Mouse (Mus musculus) lung, embryonic 14.5 days (tissue): ENCODE data around the gene Cfd. TPM values are rescaled to one million over a fixed set of nuclear protein-coding genes. Genes with fewer than 3 reads are reported as not detected.
A peak's percentile ranks its signal among the peaks of the same experiment; 100 is the strongest.

ENCODE experiments used
- ATAC-seq: fragments of 200-750 bp; cut with Nextera tagmentation; 2 replicates; pipeline ENCODE4 v1.8.0; 2017; ENCODE audit warnings: mild to moderate bottlenecking, moderate TSS enrichment, moderate library complexity; ENCODE audit not compliant: insufficient read depth
- DNase-seq: peaks from one replicate; pipeline ENCODE4 v3.0.0-alpha.2; 2015
- H3K27ac ChIP-seq: fragments of 300-500 bp; sonication (generic); 2 replicates; pipeline ENCODE4 v1.5.1; 2014; ENCODE audit warnings: low read depth, mild to moderate bottlenecking, moderate library complexity
- H3K27me3 ChIP-seq: fragments of 300-500 bp; sonication (generic); 2 replicates; pipeline ENCODE4 v1.6.1; 2014; ENCODE audit warnings: low read length, control low read depth; ENCODE audit not compliant: insufficient read depth
- H3K36me3 ChIP-seq: fragments of 300-500 bp; sonication (generic); 2 replicates; pipeline ENCODE4 v1.6.1; 2014; ENCODE audit warnings: control low read depth; ENCODE audit not compliant: insufficient read depth
- H3K4me1 ChIP-seq: fragments of 300-500 bp; sonication (generic); 2 replicates; pipeline ENCODE4 v1.6.1; 2014; ENCODE audit warnings: antibody characterized with exemption, control low read depth; ENCODE audit not compliant: insufficient read depth
- H3K4me2 ChIP-seq: fragments of 300-500 bp; sonication (generic); 2 replicates; pipeline ENCODE4 v1.6.1; 2014; ENCODE audit warnings: mild to moderate bottlenecking
- H3K4me3 ChIP-seq: fragments of 300-500 bp; sonication (generic); 2 replicates; pipeline ENCODE4 v1.5.1; 2014; ENCODE audit warnings: low read depth, low read length
- H3K9ac ChIP-seq: fragments of 300-500 bp; sonication (generic); 2 replicates; pipeline ENCODE4 v1.6.1; 2014
- H3K9me3 ChIP-seq: fragments of 300-500 bp; sonication (generic); 2 replicates; pipeline ENCODE4 v1.6.1; 2016; ENCODE audit warnings: low read depth, low read length, control low read depth
- CTCF ChIP-seq: IDR thresholded peaks from 2 replicates; pipeline ENCODE4 v1.5.1; 2016; ENCODE audit warnings: antibody characterized with exemption, low read depth
- WGBS: fragments of 180-500 bp; shearing (Covaris S2); extraction: QIAGEN DNeasy Blood & Tissue Kit; methylation state at CpG from one replicate; pipeline ENCODE4 v1.1.7; 2014; 5-methylcytosine and 5-hydroxymethylcytosine counted together
- polyA plus RNA-seq: library from polyadenylated mRNA; unstranded; fragments of >200 nt; fragmentation: Nextera tagmentation; extraction: Ambion mirVana; gene quantifications from 2 replicates; pipeline ENCODE4 v1.2.1, GENCODE M21; 2014

Cfd gene
- polyA plus RNA-seq, 1 experiment from 2014 or later, result not detected

DNA sequence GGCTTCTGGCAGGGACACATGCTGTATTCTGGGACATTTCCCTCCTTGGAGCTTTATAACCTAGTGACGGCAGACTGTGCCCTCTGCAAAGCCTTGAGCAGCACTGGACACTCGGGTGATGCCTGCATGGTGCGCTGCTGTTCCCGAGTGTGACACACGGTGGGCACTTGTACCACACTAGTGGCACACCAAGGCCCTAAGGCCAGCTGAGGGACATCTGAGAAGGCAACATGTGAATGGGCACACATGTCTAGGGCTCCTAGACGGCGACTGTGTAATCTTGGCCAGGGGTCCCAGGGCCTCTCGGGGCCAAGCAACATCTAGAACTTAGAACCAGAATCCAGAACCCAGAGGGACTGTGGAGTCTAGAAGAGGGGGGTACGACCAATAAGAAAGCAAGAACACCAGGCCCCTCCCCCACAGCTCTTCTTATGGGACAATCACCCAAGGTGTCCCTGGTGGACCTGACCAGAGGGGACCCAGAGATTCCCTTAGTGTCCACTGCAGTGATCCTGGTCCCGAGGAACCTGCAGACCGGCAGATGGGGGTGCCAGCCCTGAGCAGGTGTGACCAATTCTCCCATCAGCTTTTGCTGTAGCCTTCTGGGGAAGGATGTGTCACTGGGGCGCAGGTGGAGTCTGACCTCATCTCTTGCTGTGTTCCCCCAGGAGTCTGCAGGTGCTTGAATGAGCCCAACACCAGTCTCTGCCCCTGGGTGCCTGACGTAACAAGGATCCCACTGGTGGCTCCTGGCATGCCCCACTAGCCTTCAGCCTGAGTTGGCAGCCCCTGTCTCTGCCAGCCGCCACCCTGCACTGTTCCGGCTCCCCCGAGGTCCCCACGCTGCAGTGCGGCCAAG is 39.5 kb downstream of the Cfd start:
- Histone ChIP-seq H3K9ac (no peak overlapping the region), H3K27me3 (no peaks in the 10 kb centered on the region), H3K4me1 (peaks cover 27% of the 10 kb centered on the region), H3K27ac (no peak overlapping the region), H3K36me3 (peaks cover 30% of the 10 kb centered on the region), H3K4me3 (no peak overlapping the region), H3K9me3 (no peaks in the 10 kb centered on the region), H3K4me2 (peak overlapping the region; percentile 98; the same call in 1 of the 2 replicates)
- WGBS, result 86% methylated on average over 18 of the region's 18 CpGs
- no peak; the same call in 1 of the 2 replicates for TF ChIP-seq CTCF
- DNase-seq (no peak), ATAC-seq (no peak)

DNA sequence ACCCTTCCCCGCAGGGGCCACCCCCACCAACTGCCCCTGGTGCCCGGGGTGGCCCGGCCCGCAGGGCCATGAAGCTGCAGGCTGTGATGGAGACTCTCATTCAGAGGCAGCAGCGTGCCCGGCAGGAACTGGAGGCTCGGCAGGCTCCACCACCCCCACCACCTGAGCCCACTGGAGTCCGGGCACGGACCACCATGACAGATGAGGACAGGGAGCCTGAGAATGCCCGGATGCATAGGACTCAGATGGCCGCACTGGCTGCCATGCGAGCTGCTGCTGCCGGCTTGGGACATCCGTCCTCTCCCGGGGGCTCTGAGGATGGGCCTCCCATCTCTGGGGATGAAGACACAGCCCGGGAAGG is 40.2 kb downstream of the Cfd start:
- Histone ChIP-seq H3K4me1 (peaks cover 27% of the 10 kb centered on the region), H3K9me3 (no peaks in the 10 kb centered on the region), H3K4me2 (no peak overlapping the region), H3K36me3 (peaks cover 35% of the 10 kb centered on the region), H3K27ac (no peak overlapping the region), H3K27me3 (no peaks in the 10 kb centered on the region), H3K4me3 (no peak overlapping the region), H3K9ac (no peak overlapping the region)
- DNase-seq, result no peak
- no peak for ATAC-seq
- TF ChIP-seq CTCF, result no peak
- WGBS, result 88% methylated on average over 16 of the region's 16 CpGs

DNA sequence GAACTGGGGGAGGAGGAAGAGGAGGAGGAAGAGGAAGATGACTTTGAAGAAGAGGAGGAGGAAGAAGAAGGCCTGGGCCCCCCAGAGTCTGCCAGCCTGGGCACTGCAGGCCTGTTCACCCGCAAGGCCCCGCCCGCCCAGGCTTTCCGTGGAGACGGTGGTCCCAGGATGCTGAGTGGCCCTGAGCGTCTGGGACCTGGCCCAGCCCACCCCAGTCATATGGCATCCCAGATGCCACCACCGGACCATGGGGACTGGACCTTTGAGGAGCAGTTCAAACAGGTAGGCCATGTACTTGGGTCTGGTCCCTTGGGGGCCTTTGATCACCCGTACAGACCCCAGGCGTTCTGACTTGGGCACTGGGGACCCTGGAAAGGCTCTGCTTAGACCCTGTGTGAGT is 41.1 kb downstream of the Cfd start:
- Histone ChIP-seq H3K27me3 (no peaks in the 10 kb centered on the region), H3K27ac (peak overlapping the region; percentile 73; the same call in 1 of the 2 replicates), H3K36me3 (peaks cover 38% of the 10 kb centered on the region), H3K4me2 (peak overlapping the region; percentile 10; the same call in 1 of the 2 replicates), H3K9ac (no peak overlapping the region), H3K4me3 (0 out of 2 replicates have a peak overlapping the region, but pooled peaks have one; percentile 3), H3K9me3 (no peaks in the 10 kb centered on the region), H3K4me1 (peaks cover 35% of the 10 kb centered on the region)
- TF ChIP-seq CTCF, result no peak
- WGBS, result 70% methylated on average over 9 of the region's 9 CpGs
- ATAC-seq (no peak), DNase-seq (no peak)

DNA sequence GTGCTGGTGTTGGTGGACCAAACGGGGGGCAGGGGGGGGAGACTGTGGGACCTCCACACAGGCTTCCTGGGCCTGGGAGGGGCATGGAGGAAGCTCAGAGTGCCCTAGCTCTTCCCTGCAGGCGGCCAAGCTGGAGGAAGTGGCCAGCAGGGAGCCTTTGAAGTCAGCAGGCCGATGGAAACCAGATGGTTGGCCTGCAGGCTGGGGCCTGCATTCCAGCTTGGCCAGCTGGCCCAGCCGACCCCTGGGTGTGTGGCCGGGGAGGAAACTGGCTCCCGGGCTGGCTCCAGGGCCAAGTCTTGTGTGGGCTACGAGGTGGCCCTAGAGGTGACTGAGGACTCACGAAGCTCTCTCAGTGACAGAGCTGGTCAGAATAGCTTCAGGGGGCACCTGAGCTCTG is 42.1 kb downstream of the Cfd start:
- no peaks in the 10 kb centered on the region for H3K27me3 ChIP-seq
- no peak overlapping the region for H3K9ac ChIP-seq
- ATAC-seq (peak; percentile 72), DNase-seq (peak; percentile 91)
- H3K4me1 ChIP-seq, result peaks cover 44% of the 10 kb centered on the region
- H3K4me2 ChIP-seq, result peak overlapping the region; percentile 31
- peaks cover 44% of the 10 kb centered on the region for H3K36me3 ChIP-seq
- no peaks in the 10 kb centered on the region for H3K9me3 ChIP-seq
- TF ChIP-seq CTCF, result peak; percentile 32; the same call in 1 of the 2 replicates
- WGBS, result 15% methylated on average over 8 of the region's 8 CpGs
- H3K27ac ChIP-seq, result peak overlapping the region; percentile 73
- H3K4me3 ChIP-seq, result no peak overlapping the region

- DNase-seq, result no peak
- H3K9me3 ChIP-seq, result no peaks in the 10 kb centered on the region
- WGBS, result 58% methylated on average over 9 of the region's 9 CpGs
- H3K27ac ChIP-seq, result peak overlapping the region; percentile 73
- no peaks in the 10 kb centered on the region for H3K27me3 ChIP-seq
- H3K4me1 ChIP-seq, result peaks cover 44% of the 10 kb centered on the region
- no peak for TF ChIP-seq CTCF
- H3K36me3 ChIP-seq, result peaks cover 49% of the 10 kb centered on the region
- no peak for ATAC-seq
- no peak overlapping the region for H3K4me3 ChIP-seq
- H3K9ac ChIP-seq, result no peak overlapping the region
- H3K4me2 ChIP-seq, result peak overlapping the region; percentile 31; the same call in 1 of the 2 replicates
These were observed 42.6 kb downstream of the Cfd start for GRCm38 (mm10) chr10:79933145-79933679.

- peak overlapping the region; percentile 69; the same call in 1 of the 2 replicates for H3K27ac ChIP-seq
- 71% methylated on average over 6 of the region's 6 CpGs for WGBS
These were observed 43.2 kb downstream of the Cfd start for GRCm38 (mm10) chr10:79933861-79934260.

DNA sequence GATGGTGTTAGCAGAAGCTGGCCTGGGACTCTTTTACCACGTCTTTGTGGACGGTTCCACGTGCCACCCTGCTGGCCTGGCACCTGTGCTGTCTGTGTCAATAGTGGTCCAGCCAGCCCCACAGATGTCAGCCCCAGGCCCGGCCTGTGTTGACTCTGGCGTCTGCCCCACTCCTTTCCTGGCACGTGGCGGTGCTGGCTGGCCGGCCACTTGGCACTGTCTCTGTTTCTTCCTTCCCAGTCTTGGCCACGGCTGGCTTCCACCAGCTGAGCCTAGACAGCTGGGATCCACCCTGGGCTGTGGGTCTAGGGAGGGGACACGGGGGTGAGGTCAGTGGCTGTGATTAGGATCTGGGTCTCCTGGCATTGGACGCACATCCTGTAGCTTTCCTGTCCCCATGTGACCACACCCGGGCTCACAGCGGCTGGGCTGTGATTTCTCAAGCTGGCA is 43.6 kb downstream of the Cfd start:
- Histone ChIP-seq H3K36me3 (peaks cover 50% of the 10 kb centered on the region), H3K4me1 (peaks cover 38% of the 10 kb centered on the region), H3K9me3 (no peaks in the 10 kb centered on the region), H3K4me2 (peak overlapping the region; percentile 21; the same call in 1 of the 2 replicates), H3K4me3 (no peak overlapping the region), H3K27ac (peak overlapping the region; percentile 69; the same call in 1 of the 2 replicates), H3K27me3 (no peaks in the 10 kb centered on the region), H3K9ac (no peak overlapping the region)
- WGBS, result 43% methylated on average over 13 of the region's 13 CpGs
- ATAC-seq (peak; percentile 53), DNase-seq (peak; percentile 79)
- no peak for TF ChIP-seq CTCF

More at GRCm38 (mm10) chr10:79933861-79934260, 43.2 kb downstream of the Cfd start:
- peaks cover 50% of the 10 kb centered on the region for H3K36me3 ChIP-seq
- H3K9me3 ChIP-seq, result no peaks in the 10 kb centered on the region
- peaks cover 42% of the 10 kb centered on the region for H3K4me1 ChIP-seq
- H3K27me3 ChIP-seq, result no peaks in the 10 kb centered on the region
- no peak overlapping the region for H3K4me3 ChIP-seq
- TF ChIP-seq CTCF, result no peak
- DNase-seq (no peak), ATAC-seq (no peak)
- H3K9ac ChIP-seq, result no peak overlapping the region
- peak overlapping the region; percentile 21; the same call in 1 of the 2 replicates for H3K4me2 ChIP-seq
